Mouse (Mus musculus): Measurements from ENCODE around the gene Tmem97. TPM values are rescaled to one million over a fixed set of nuclear protein-coding genes. Genes with fewer than 3 reads are reported as not detected.
"Not testable (repeated sequence)": the region's sequence is repeated elsewhere in the genome, so short reads cannot be mapped to it uniquely, and the experiment has no call there.

Tmem97 gene
- 61.0 and 66.7 TPM in 2 replicates for polyA plus RNA-seq (2015; fragmentation: Nextera tagmentation; extraction: Ambion mirVana)

DNA sequence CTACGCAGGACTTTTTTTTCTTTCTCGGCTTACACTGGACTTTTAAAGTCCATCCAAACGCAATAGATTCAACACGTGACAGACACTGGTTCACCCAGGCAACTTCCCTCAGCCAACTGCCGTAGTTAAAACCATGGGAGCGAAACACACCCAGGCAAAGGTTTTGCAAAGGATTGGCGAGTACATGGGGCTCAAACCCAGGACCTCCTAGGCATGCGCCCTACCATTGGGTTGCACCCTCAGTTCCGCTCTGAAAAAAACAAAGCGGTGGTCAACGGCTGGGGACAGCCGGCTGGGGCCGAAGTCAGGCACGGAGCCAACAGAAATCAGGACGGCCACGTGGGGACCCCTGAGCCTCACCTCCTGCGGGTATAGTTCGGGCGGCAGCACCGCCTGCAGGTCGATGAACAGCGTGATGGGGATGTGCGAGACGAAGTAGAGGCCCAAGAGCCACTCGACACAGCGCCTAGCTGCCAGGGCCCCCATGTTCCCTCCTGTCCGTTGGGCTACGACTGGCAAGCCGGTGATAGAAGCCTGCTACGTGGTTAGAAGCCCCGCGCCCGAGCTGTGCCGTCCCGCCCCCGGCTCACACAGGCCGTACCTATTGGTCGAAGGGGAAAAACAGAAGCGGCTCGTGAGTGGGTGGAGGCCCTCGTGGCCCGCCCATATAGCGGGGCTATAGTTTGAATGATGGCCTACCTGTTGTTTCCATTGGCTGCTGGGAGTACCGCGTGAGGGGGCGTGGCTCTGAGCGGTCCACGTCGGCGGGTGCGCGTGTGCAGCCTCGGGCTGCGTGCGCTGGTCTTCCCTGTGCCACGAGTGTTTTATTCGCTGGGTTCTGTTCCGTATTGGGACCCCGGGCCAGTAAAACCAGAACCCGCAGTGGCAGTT lies at the start of gene Tmem97:
Tmem97 (minus strand) TSS at position 610 of the 891 bp plus-strand sequence.
- peaks cover 20% of the 10 kb centered on the region for H3K4me1 ChIP-seq
- peaks cover 3% of the 10 kb centered on the region; the same call in 1 of the 2 replicates for H3K9me3 ChIP-seq
- under 1% methylated on average over 60 of the region's 60 CpGs for WGBS
- peak within 1 kb of the TSS; percentile 71 for H3K4me3 ChIP-seq
- H3K4me2 ChIP-seq, result peak within 1 kb of the TSS; percentile 74
- H3K27me3 ChIP-seq, result no peaks in the 10 kb centered on the region
- H3K9ac ChIP-seq, result peak within 1 kb of the TSS; percentile 81
- peaks cover 3% of the 10 kb centered on the region for H3K36me3 ChIP-seq
- peak within 1 kb of the TSS; percentile 84 for H3K27ac ChIP-seq
- peak; percentile 99 for ATAC-seq (ENCODE audit: insufficient number of reproducible peaks, insufficient read depth, low FRiP score, low TSS enrichment, low read depth)

DNA sequence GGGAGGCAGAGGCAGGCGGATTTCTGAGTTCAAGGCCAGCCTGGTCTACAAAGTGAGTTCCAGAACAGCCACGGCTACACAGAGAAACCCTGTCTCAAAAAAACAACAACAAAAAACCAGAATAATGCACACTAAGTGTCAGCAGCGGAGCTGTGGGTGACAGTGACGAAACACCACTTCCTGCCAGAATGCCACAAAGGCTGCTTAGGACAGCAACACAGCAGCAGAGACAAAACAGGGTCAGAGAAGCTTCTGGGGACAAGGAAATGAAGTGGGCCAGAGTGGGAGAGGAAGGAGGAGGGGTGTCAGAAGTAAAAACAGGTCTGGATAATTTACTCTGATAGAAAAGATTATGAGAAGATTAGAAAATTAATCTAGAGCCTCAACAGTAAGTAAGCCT lies 49.5 kb upstream of the Tmem97 start:
- H3K4me2 ChIP-seq, result no peak overlapping the region
- no peak overlapping the region for H3K27ac ChIP-seq
- H3K4me1 ChIP-seq, result peaks cover 17% of the 10 kb centered on the region; the same call in 1 of the 2 replicates
- no peak for ATAC-seq (ENCODE audit: insufficient number of reproducible peaks, insufficient read depth, low FRiP score, low TSS enrichment, low read depth)
- H3K27me3 ChIP-seq, result no peaks in the 10 kb centered on the region
- 83% methylated on average over 4 of the region's 4 CpGs for WGBS
- H3K4me3 ChIP-seq, result no peak overlapping the region
- no peak overlapping the region for H3K9ac ChIP-seq
- H3K9me3 ChIP-seq, result no peaks in the 10 kb centered on the region
- H3K36me3 ChIP-seq, result no peaks in the 10 kb centered on the region

- no peak overlapping the region for H3K4me3 ChIP-seq
- no peak overlapping the region for H3K4me2 ChIP-seq
- H3K4me1 ChIP-seq, result peaks cover 17% of the 10 kb centered on the region; the same call in 1 of the 2 replicates
- H3K27me3 ChIP-seq, result no peaks in the 10 kb centered on the region
- 51% methylated on average over 3 of the region's 3 CpGs for WGBS
- 0 out of 2 replicates have a peak, but pooled peaks cover 2% of the 10 kb centered on the region for H3K36me3 ChIP-seq
- H3K27ac ChIP-seq, result no peak overlapping the region
- no peak overlapping the region for H3K9ac ChIP-seq
- ATAC-seq (ENCODE audit: insufficient number of reproducible peaks, insufficient read depth, low FRiP score, low TSS enrichment, low read depth), result no peak
- no peaks in the 10 kb centered on the region for H3K9me3 ChIP-seq
Measured at GRCm38 (mm10) chr11:78598763-78599415, 48.3 kb upstream of the Tmem97 start.

DNA sequence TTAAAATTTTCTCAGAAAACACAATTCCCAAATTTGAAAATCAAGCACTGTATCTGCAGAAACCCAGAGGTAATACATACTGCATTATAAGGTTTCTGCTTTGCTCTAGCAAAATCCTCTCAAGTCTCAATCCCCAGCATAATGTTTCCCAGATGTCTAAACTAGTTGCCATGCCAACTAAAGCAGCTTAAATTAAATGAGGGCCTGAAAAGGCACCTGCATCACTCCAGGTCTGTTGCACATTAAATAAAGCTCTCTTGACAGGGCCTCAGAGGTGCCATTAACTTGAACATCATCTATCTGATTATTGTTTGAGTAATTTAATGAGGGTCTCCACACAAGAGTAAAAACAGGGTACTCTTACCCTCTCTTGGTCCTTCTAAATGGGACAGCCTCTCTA lies 46.2 kb upstream of the Tmem97 start:
- no peaks in the 10 kb centered on the region for H3K9me3 ChIP-seq
- ATAC-seq (ENCODE audit: insufficient number of reproducible peaks, insufficient read depth, low FRiP score, low TSS enrichment, low read depth), result no peak
- no peak overlapping the region for H3K4me2 ChIP-seq
- H3K27me3 ChIP-seq, result no peaks in the 10 kb centered on the region
- no peak overlapping the region for H3K9ac ChIP-seq
- peaks cover 17% of the 10 kb centered on the region; the same call in 1 of the 2 replicates for H3K4me1 ChIP-seq
- no peak overlapping the region for H3K27ac ChIP-seq
- H3K4me3 ChIP-seq, result no peak overlapping the region
- 0 out of 2 replicates have a peak, but pooled peaks cover 5% of the 10 kb centered on the region for H3K36me3 ChIP-seq

GRCm38 (mm10) chr11:78595773-78596172 lies 45.2 kb upstream of the Tmem97 start:
- Histone ChIP-seq H3K9ac (no peak overlapping the region), H3K4me1 (peaks cover 17% of the 10 kb centered on the region; the same call in 1 of the 2 replicates), H3K4me2 (no peak overlapping the region), H3K36me3 (peaks cover 5% of the 10 kb centered on the region; the same call in 1 of the 2 replicates), H3K9me3 (no peaks in the 10 kb centered on the region), H3K27me3 (no peaks in the 10 kb centered on the region), H3K4me3 (no peak overlapping the region), H3K27ac (no peak overlapping the region)
- 88% methylated on average over 2 of the region's 2 CpGs for WGBS
- ATAC-seq (ENCODE audit: insufficient number of reproducible peaks, insufficient read depth, low FRiP score, low TSS enrichment, low read depth), result no peak

DNA sequence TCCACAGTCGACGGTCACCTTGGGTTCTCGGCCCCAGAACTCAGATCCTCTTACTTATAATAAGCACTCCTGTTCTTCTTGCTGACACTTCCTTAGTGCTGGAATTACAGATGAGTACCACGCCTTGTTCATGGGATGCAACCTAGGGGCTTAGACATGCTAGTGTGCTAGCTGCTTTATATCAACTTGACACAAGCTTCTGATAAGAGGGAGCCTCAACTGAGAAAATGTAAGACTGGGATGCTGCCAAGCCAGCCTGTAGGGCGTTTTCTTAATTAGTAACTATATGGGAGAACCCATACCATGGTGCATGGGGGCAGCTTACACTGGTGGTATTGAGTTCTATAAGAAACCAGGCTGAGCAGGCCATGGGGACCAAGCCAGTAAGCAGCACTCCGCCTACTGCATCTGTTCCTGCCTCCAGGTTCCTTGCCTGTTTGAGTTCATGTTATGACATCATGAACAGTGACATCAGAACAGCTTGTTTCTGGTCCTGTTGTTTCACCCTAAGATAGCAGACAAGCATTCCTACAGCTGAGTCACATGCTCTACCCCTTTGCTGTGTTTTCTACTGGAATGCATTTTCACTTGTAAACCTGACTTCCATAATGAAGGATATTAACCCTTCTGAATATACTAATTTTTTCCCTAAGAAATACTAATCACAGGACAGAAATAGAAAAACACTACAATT lies 43.8 kb upstream of the Tmem97 start:
- peaks cover 17% of the 10 kb centered on the region; the same call in 1 of the 2 replicates for H3K4me1 ChIP-seq
- no peak overlapping the region for H3K9ac ChIP-seq
- no peak overlapping the region for H3K27ac ChIP-seq
- no peak overlapping the region for H3K4me3 ChIP-seq
- H3K27me3 ChIP-seq, result no peaks in the 10 kb centered on the region
- peaks cover 5% of the 10 kb centered on the region; the same call in 1 of the 2 replicates for H3K36me3 ChIP-seq
- no peak for ATAC-seq (ENCODE audit: insufficient number of reproducible peaks, insufficient read depth, low FRiP score, low TSS enrichment, low read depth)
- 87% methylated on average over 6 of the region's 6 CpGs for WGBS
- H3K4me2 ChIP-seq, result no peak overlapping the region
- H3K9me3 ChIP-seq, result no peaks in the 10 kb centered on the region

DNA sequence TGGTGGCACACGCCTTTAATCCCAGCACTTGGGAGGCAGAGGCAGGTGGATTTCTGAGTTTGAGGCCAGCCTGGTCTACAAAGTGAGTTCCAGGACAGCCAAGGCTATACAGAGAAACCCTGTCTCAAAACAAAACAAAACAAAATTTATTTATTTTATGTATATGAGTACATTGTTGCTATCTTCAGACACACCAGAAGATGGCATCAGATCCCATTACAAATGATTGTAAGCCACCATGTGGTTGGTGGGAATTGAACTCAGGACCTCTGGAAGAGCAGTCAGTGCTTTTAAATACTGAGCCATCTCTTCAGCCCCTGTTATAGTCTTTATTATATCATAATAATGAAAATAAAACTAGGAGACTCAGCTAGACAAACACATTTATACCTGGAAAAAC lies 37.1 kb upstream of the Tmem97 start:
- H3K9me3 ChIP-seq; H3K27me3 ChIP-seq; H3K27ac ChIP-seq; ATAC-seq (ENCODE audit: insufficient number of reproducible peaks, insufficient read depth, low FRiP score, low TSS enrichment, low read depth); H3K9ac ChIP-seq; H3K4me1 ChIP-seq; H3K4me3 ChIP-seq; H3K4me2 ChIP-seq: not testable (repeated sequence)
- peaks cover 29% of the 10 kb centered on the region for H3K36me3 ChIP-seq
- 97% methylated on average over 1 of the region's 1 CpGs for whole genome bisulfite sequencing

DNA sequence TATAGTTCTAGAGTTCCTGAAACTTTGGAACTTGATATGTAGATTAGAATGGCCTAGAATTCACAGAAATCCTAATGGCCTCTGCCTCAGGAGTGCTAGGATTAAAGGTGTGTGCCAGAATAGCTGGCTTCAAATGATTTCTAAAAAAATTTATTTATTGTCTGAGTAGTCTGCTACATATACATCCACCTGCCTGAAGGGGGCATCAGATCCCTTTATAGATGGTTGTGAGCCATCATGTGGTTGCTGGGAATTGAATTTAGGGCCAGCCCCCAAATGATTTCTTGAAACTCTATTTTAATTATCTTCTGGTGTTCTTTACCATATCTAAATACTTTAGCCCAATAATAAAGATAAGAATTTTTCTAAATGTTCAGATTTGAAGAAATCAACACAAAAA lies 35.5 kb upstream of the Tmem97 start:
- no peak overlapping the region for H3K4me3 ChIP-seq
- no peaks in the 10 kb centered on the region for H3K9me3 ChIP-seq
- no peak for ATAC-seq (ENCODE audit: insufficient number of reproducible peaks, insufficient read depth, low FRiP score, low TSS enrichment, low read depth)
- H3K9ac ChIP-seq, result no peak overlapping the region
- H3K27ac ChIP-seq, result no peak overlapping the region
- no peak overlapping the region for H3K4me2 ChIP-seq
- no peaks in the 10 kb centered on the region for H3K27me3 ChIP-seq
- H3K36me3 ChIP-seq, result peaks cover 41% of the 10 kb centered on the region
- H3K4me1 ChIP-seq, result no peaks in the 10 kb centered on the region

DNA sequence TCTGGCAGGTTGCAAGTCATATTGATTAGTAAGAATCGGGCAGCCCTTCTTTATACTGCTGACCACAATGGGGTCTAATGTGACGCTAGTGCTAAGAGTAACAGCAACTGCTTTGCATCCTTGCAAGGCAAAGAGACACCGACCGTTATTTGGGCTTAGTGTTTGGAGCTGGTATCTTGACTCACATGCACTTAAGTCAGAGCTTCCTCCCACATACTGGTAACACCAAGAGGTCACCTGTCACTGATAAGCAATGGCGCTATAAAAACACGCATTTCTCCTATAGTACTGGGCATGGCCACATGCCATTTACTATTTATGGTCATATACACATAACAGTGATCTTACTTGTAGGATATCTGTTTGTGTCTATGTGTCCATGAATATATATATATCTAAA lies 32.3 kb upstream of the Tmem97 start:
- Histone ChIP-seq H3K4me2 (no peak overlapping the region), H3K4me3 (no peak overlapping the region), H3K9ac (no peak overlapping the region), H3K36me3 (peaks cover 64% of the 10 kb centered on the region), H3K9me3 (no peaks in the 10 kb centered on the region), H3K27ac (no peak overlapping the region), H3K27me3 (no peaks in the 10 kb centered on the region), H3K4me1 (no peaks in the 10 kb centered on the region)
- 94% methylated on average over 6 of the region's 6 CpGs for WGBS
- ATAC-seq (ENCODE audit: insufficient number of reproducible peaks, insufficient read depth, low FRiP score, low TSS enrichment, low read depth), result no peak

GRCm38 (mm10) chr11:78574975-78575374 lies 24.4 kb upstream of the Tmem97 start:
- no peak overlapping the region for H3K4me3 ChIP-seq

GRCm38 (mm10) chr11:78574536-78574935 lies 24.0 kb upstream of the Tmem97 start:
- no peak overlapping the region for H3K4me3 ChIP-seq
- WGBS, result 94% methylated on average over 3 of the region's 3 CpGs
- H3K27ac ChIP-seq, result no peak overlapping the region
- ATAC-seq (ENCODE audit: insufficient number of reproducible peaks, insufficient read depth, low FRiP score, low TSS enrichment, low read depth), result no peak
- no peak overlapping the region for H3K4me2 ChIP-seq
- H3K9me3 ChIP-seq, result no peaks in the 10 kb centered on the region
- no peaks in the 10 kb centered on the region for H3K27me3 ChIP-seq
- H3K36me3 ChIP-seq, result peaks cover 72% of the 10 kb centered on the region
- no peak overlapping the region for H3K9ac ChIP-seq
- H3K4me1 ChIP-seq, result no peaks in the 10 kb centered on the region

More at GRCm38 (mm10) chr11:78574975-78575374, 24.4 kb upstream of the Tmem97 start:
- Histone ChIP-seq H3K27ac (no peak overlapping the region), H3K9me3 (no peaks in the 10 kb centered on the region), H3K9ac (no peak overlapping the region), H3K36me3 (peaks cover 72% of the 10 kb centered on the region), H3K4me1 (no peaks in the 10 kb centered on the region), H3K27me3 (no peaks in the 10 kb centered on the region), H3K4me2 (no peak overlapping the region)
- no peak for ATAC-seq (ENCODE audit: insufficient number of reproducible peaks, insufficient read depth, low FRiP score, low TSS enrichment, low read depth)
- 77% methylated on average over 2 of the region's 2 CpGs for WGBS
